ENCODE assay signal across 15 mouse cellular contexts in the genomic region with DNA sequence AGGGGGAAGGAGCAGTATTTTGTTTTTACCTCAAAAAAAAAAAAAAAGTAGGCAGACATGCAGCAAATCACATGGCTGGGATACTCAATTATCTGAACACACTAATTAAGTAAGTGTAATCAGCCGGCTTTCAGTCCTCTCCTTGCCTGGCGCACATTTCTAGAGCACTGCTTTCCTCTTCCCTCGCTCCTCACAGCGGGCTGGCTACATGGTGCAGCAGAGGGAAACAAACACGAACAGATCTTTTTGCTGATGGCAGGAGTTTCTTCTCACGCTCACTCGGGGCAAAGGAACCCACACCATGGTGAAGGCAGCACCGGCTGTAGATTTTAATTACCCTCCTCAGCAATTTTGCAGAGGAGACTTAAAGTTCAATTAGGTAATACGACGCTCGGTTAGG.
DNase-seq lines count a peak whose midpoint lies in the region; ATAC-seq and TF ChIP-seq lines count a peak whose summit lies in the region.
"Had no signal": no experiment of that assay in that cellular context is flagged by ENCODE, and none has a peak within 500 bp of the region (broad histone marks: within the 10 kb centered on the region; RNA-seq: fewer than 3 reads in every experiment).

No protein-coding gene starts in this region.

- ATAC-seq in embryonic facial prominence, embryonic 12.5 days (ENCODE audit: insufficient number of reproducible peaks, insufficient read depth, low FRiP score, low TSS enrichment), result no peak
- peak; percentile 45 for ATAC-seq in forebrain, embryonic 15.5 days (replicated peaks)
- ATAC-seq in midbrain, postnatal 0 days (ENCODE audit: low FRiP score), result no peak

- 0 out of 2 replicates have a peak overlapping the region, but pooled peaks have one; percentile 8 for H3K4me2 ChIP-seq in embryonic facial prominence, embryonic 12.5 days (replicated peaks)
- peak overlapping the region; percentile 83 for H3K4me2 ChIP-seq in forebrain, embryonic 15.5 days (replicated peaks)
- H3K4me2 ChIP-seq in midbrain, postnatal 0 days (ENCODE audit: low read depth, low read length, poor library complexity, severe bottlenecking), result peak overlapping the region; percentile 87
- H3K4me2 ChIP-seq: embryonic facial prominence, embryonic 15.5 days; heart, embryonic 12.5 days; liver, embryonic 15.5 days had no signal

- whole genome bisulfite sequencing in embryonic facial prominence, embryonic 12.5 days, result 46% methylated on average over 11 of the region's 11 CpGs
- WGBS in forebrain, embryonic 15.5 days, result 9% methylated on average over 11 of the region's 11 CpGs
- 25% methylated on average over 11 of the region's 11 CpGs for WGBS in midbrain, postnatal 0 days

- no peaks in the 10 kb centered on the region for H3K36me3 ChIP-seq in embryonic facial prominence, embryonic 12.5 days
- no peaks in the 10 kb centered on the region for H3K36me3 ChIP-seq in forebrain, embryonic 15.5 days
- H3K36me3 ChIP-seq in midbrain, postnatal 0 days (ENCODE audit: insufficient read depth, low read length), result no peaks in the 10 kb centered on the region
- H3K36me3 ChIP-seq: embryonic facial prominence, embryonic 15.5 days; heart, embryonic 12.5 days; liver, embryonic 15.5 days had no signal

- H3K9ac ChIP-seq in embryonic facial prominence, embryonic 12.5 days, result no peak overlapping the region
- no peak overlapping the region for H3K9ac ChIP-seq in forebrain, embryonic 15.5 days (replicated peaks)
- no peak overlapping the region for H3K9ac ChIP-seq in midbrain, postnatal 0 days (replicated peaks; ENCODE audit: low read length, poor library complexity, severe bottlenecking)
- H3K9ac ChIP-seq: embryonic facial prominence, embryonic 15.5 days; heart, embryonic 12.5 days; liver, embryonic 15.5 days had no signal

- TF ChIP-seq CTCF in midbrain, postnatal 0 days (IDR thresholded peaks at IDR 0.05), result no peak

- H3K27me3 ChIP-seq in embryonic facial prominence, embryonic 12.5 days, result peaks cover 33% of the 10 kb centered on the region
- no peaks in the 10 kb centered on the region for H3K27me3 ChIP-seq in forebrain, embryonic 15.5 days
- peaks cover 7% of the 10 kb centered on the region; the same call in 1 of the 2 replicates for H3K27me3 ChIP-seq in midbrain, postnatal 0 days (ENCODE audit: insufficient read depth, low read length)

- peaks cover 13% of the 10 kb centered on the region; the same call in 1 of the 2 replicates for H3K4me1 ChIP-seq in embryonic facial prominence, embryonic 12.5 days
- peaks cover 19% of the 10 kb centered on the region for H3K4me1 ChIP-seq in forebrain, embryonic 15.5 days
- H3K4me1 ChIP-seq in midbrain, postnatal 0 days (ENCODE audit: insufficient read depth, low read length), result no peaks in the 10 kb centered on the region
- H3K4me1 ChIP-seq: liver, embryonic 15.5 days had no signal

- no peak overlapping the region for H3K4me3 ChIP-seq in embryonic facial prominence, embryonic 12.5 days
- peak overlapping the region; percentile 52 for H3K4me3 ChIP-seq in forebrain, embryonic 15.5 days
- H3K4me3 ChIP-seq in midbrain, postnatal 0 days (ENCODE audit: low read depth, low read length), result peak overlapping the region; percentile 77
- H3K4me3 ChIP-seq: embryonic facial prominence, embryonic 15.5 days; heart, embryonic 12.5 days; liver, embryonic 15.5 days had no signal

- no peaks in the 10 kb centered on the region for H3K9me3 ChIP-seq in embryonic facial prominence, embryonic 12.5 days
- no peaks in the 10 kb centered on the region for H3K9me3 ChIP-seq in forebrain, embryonic 15.5 days
- H3K9me3 ChIP-seq in midbrain, postnatal 0 days (ENCODE audit: low read length), result no peaks in the 10 kb centered on the region
- H3K9me3 ChIP-seq: embryonic facial prominence, embryonic 15.5 days; liver, embryonic 15.5 days had no signal

- H3K27ac ChIP-seq in embryonic facial prominence, embryonic 12.5 days, result no peak overlapping the region
- peak overlapping the region; percentile 16; the same call in 1 of the 2 replicates for H3K27ac ChIP-seq in forebrain, embryonic 15.5 days (replicated peaks)
- H3K27ac ChIP-seq in midbrain, postnatal 0 days (ENCODE audit: low read depth, low read length), result no peak overlapping the region
- H3K27ac ChIP-seq: embryonic facial prominence, embryonic 15.5 days; liver, embryonic 15.5 days; macrophage had no signal

- peak; percentile 8 to 12 for DNase-seq in layer of hippocampus, postnatal 10 days (ENCODE audit: low spot score in 2 of 2)
- no peak for DNase-seq in layer of hippocampus, postnatal 25 days (ENCODE audit: extremely low spot score in 1 of 2, low spot score in 1 of 2)
- peak; percentile 51 for DNase-seq in midbrain, postnatal 0 days (ENCODE audit: low spot score)
- no peak for DNase-seq in adrenal gland, postnatal 14 days
- DNase-seq in kidney, postnatal 25 days, result no peak
- DNase-seq: adrenal gland, postnatal 10 days; cerebellum, adult 11-12 months; kidney, postnatal 14 days; thymus, adult 18-20 months had no signal

Comparison
In these comparisons a context has a peak if more than half of its experiments do, and no peak if none do; other contexts are left out.
1. DNase-seq: peak in layer of hippocampus, postnatal 10 days (2 of 2) and midbrain, postnatal 0 days (single experiment); none in layer of hippocampus, postnatal 25 days (0 of 2), adrenal gland, postnatal 14 days (single experiment) and kidney, postnatal 25 days (0 of 2).
2. H3K4me2 ChIP-seq: peak in every context shown above with its lines; median percentile 87 in midbrain, postnatal 0 days; 83 in forebrain, embryonic 15.5 days; 8 in embryonic facial prominence, embryonic 12.5 days.